Mouse (Mus musculus) lung, embryonic 16.5 days (tissue): ENCODE data around the gene Dsp. TPM values are rescaled to one million over a fixed set of nuclear protein-coding genes. Genes with fewer than 3 reads are reported as not detected.

Experiments
- ATAC-seq: fragments of 200-750 bp; cut with Nextera tagmentation; 2 replicates; pipeline ENCODE4 v1.8.0; 2017; ENCODE audit warnings: low read depth, mild to moderate bottlenecking, moderate library complexity
- H3K27ac ChIP-seq: fragments of 300-500 bp; sonication (generic); 2 replicates; pipeline ENCODE4 v1.5.1; 2014; ENCODE audit warnings: mild to moderate bottlenecking, control low read depth, low read length
- H3K27me3 ChIP-seq: fragments of 300-500 bp; sonication (generic); 2 replicates; pipeline ENCODE4 v1.6.1; 2014; ENCODE audit warnings: low read depth, low read length, mixed read lengths; ENCODE audit not compliant: control insufficient read depth, insufficient read depth
- H3K36me3 ChIP-seq: fragments of 300-500 bp; sonication (generic); 2 replicates; pipeline ENCODE4 v1.6.1; 2014; ENCODE audit warnings: low read length; ENCODE audit not compliant: control insufficient read depth, insufficient read depth
- H3K4me1 ChIP-seq: fragments of 300-500 bp; sonication (generic); replicated peaks from 2 replicates; pipeline ENCODE4 v1.6.1; 2014; ENCODE audit warnings: low read length, mixed read lengths; ENCODE audit not compliant: control insufficient read depth, insufficient read depth
- H3K4me2 ChIP-seq: fragments of 300-500 bp; sonication (generic); 2 replicates; pipeline ENCODE4 v1.6.1; 2014; ENCODE audit warnings: low read depth, low read length, control low read depth
- H3K4me3 ChIP-seq: fragments of 300-500 bp; sonication (generic); 2 replicates; pipeline ENCODE4 v1.5.1; 2014; ENCODE audit warnings: mild to moderate bottlenecking, low read length, control low read depth
- H3K9ac ChIP-seq: fragments of 300-500 bp; sonication (generic); 2 replicates; pipeline ENCODE4 v1.6.1; 2014; ENCODE audit warnings: low read length, control low read depth
- H3K9me3 ChIP-seq: fragments of 300-500 bp; sonication (generic); 2 replicates; pipeline ENCODE4 v1.6.1; 2016; ENCODE audit warnings: low read length; ENCODE audit not compliant: control insufficient read depth
- WGBS: fragments of 180-500 bp; shearing (Covaris S2); extraction: QIAGEN DNeasy Blood & Tissue Kit; methylation state at CpG from one replicate; pipeline ENCODE4 v1.1.7; 2014; 5-methylcytosine and 5-hydroxymethylcytosine counted together
- polyA plus RNA-seq: library from polyadenylated mRNA; unstranded; fragments of >200 nt; fragmentation: Nextera tagmentation; extraction: Ambion mirVana; gene quantifications from 2 replicates; pipeline ENCODE4 v1.2.1, GENCODE M21; 2015

Dsp gene
- polyA plus RNA-seq, 1 experiment from 2014 or later: 7.3 TPM

DNA sequence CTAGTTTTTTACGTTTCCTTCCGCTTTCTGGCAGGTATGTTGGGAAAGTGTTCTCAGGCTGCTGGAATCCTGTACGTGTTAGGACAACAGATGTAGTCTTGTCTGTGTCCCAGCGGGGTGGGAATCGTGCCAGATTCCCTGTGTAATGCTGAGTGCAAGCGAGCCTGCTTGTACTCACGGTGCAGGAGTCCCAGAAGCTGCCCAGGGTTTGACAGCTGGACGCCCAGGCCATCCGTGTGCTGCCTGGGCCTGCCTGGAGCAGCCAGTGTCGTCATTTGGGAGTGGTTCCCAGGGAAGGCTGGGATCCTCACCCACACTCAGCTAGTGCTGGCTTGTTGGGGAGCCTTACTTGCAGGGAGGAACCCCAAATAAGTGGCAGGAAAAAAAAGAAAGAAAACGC, 11.6 kb downstream of the Dsp start:
- WGBS: 26% methylated on average over 11 of the region's 11 CpGs
- Histone ChIP-seq H3K9ac (no peak overlapping the region), H3K4me2 (no peak overlapping the region)

DNA sequence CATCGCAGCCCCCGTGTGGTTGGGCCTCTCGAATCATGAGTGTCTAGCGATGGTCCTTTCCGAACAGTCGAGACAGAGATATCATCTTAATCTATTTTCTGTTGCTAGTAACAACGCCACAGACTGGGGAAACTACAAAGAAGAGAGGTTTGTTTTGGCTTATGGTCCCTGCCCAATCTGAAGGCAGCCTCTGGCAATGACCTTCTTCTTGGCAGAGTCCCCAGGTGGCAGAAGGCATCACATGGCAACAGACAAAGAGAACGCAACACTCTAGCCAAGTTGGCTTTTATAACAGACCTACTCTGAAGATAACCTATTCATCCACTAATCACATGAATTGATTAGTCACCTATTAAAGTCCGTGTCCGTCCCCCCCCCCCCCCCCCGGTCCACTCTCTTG, 13.8 kb downstream of the Dsp start:
- H3K36me3 ChIP-seq: no peaks in the 10 kb centered on the region
- H3K27ac ChIP-seq: no peak overlapping the region
- 77% methylated on average over 11 of the region's 11 CpGs for WGBS
- no peak for ATAC-seq
- H3K9ac ChIP-seq: no peak overlapping the region
- no peak overlapping the region for H3K4me3 ChIP-seq
- H3K4me1 ChIP-seq: peaks cover 5% of the 10 kb centered on the region
- H3K4me2 ChIP-seq: no peak overlapping the region
- H3K9me3 ChIP-seq: no peaks in the 10 kb centered on the region
- no peaks in the 10 kb centered on the region for H3K27me3 ChIP-seq

More for the DNA sequence above, 11.6 kb downstream of the Dsp start:
- no peaks in the 10 kb centered on the region for H3K27me3 ChIP-seq
- no peak overlapping the region for H3K4me3 ChIP-seq
- H3K36me3 ChIP-seq: no peaks in the 10 kb centered on the region
- peaks cover 5% of the 10 kb centered on the region for H3K4me1 ChIP-seq
- ATAC-seq: peak; percentile 86
- H3K9me3 ChIP-seq: no peaks in the 10 kb centered on the region
- H3K27ac ChIP-seq: no peak overlapping the region

- WGBS: 89% methylated on average over 3 of the region's 3 CpGs
Observed at GRCm38 (mm10) chr13:38167056-38167455, 16.0 kb downstream of the Dsp start.

DNA sequence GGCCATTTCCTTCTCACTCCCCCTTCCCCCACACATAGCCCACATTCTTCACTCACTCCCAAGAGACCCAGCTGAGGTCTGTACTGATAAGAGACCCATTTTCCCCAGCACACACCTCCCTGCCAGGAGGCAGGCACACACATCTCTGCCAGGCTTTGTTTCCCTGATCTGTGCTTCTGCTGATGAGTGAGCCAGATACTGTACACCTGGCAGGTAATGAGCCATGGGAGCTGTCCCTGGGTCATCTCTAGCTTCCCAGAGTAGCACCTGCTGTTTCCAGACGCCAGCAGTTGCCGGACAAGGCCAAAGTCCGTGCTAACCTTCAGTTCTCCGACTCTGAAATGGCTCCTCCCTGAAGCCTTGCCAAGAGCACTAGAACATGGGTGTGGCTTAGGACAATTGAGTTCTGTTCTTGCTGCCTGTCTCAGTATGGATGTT, 19.6 kb downstream of the Dsp start:
- Histone ChIP-seq H3K27me3 (no peaks in the 10 kb centered on the region), H3K27ac (peak overlapping the region; percentile 91), H3K4me3 (0 out of 2 replicates have a peak overlapping the region, but pooled peaks have one; percentile 7), H3K9me3 (no peaks in the 10 kb centered on the region), H3K9ac (0 out of 2 replicates have a peak overlapping the region, but pooled peaks have one; percentile 36), H3K4me2 (peak overlapping the region; percentile 35), H3K4me1 (no peaks in the 10 kb centered on the region), H3K36me3 (no peaks in the 10 kb centered on the region)
- peak; percentile 95 for ATAC-seq
- 7% methylated on average over 4 of the region's 4 CpGs for WGBS

More at GRCm38 (mm10) chr13:38167056-38167455, 16.0 kb downstream of the Dsp start:
- no peaks in the 10 kb centered on the region for H3K9me3 ChIP-seq
- no peak overlapping the region for H3K4me2 ChIP-seq
- H3K4me1 ChIP-seq: peaks cover 5% of the 10 kb centered on the region
- no peak overlapping the region for H3K9ac ChIP-seq
- no peak overlapping the region for H3K27ac ChIP-seq
- ATAC-seq: no peak
- H3K27me3 ChIP-seq: no peaks in the 10 kb centered on the region
- H3K36me3 ChIP-seq: no peaks in the 10 kb centered on the region
- no peak overlapping the region for H3K4me3 ChIP-seq

GRCm38 (mm10) chr13:38193406-38193805, 42.3 kb downstream of the Dsp start:
- Histone ChIP-seq H3K9me3 (peaks cover 28% of the 10 kb centered on the region), H3K27ac (0 out of 2 replicates have a peak overlapping the region, but pooled peaks have one; percentile 10), H3K27me3 (no peaks in the 10 kb centered on the region), H3K36me3 (peaks cover 38% of the 10 kb centered on the region), H3K4me1 (no peaks in the 10 kb centered on the region), H3K4me2 (no peak overlapping the region), H3K9ac (no peak overlapping the region), H3K4me3 (no peak overlapping the region)
- ATAC-seq: no peak
- WGBS: 55% methylated on average over 10 of the region's 10 CpGs

DNA sequence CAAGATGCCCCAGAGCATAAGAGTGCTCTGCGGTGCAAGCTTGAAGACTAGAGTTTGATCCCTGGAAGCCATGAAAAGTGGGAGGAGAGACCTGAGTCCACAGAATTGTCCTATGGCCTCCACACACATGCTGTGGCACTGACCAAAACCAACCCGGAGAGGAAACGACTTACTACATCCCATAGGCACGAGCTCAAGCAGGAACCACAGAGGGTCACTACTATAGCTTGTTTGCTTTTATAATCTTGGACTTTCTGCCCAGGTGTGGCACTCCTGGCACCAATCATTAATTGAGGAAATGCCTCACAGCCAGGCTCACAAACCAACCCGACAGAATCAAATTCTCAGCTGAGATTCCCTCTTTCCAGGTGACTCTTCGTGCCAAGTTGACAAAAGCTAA, 50.3 kb downstream of the Dsp start:
- Histone ChIP-seq H3K4me1 (peaks cover 6% of the 10 kb centered on the region; the same call in 1 of the 2 replicates), H3K27ac (no peak overlapping the region), H3K9me3 (peaks cover 10% of the 10 kb centered on the region; the same call in 1 of the 2 replicates), H3K36me3 (peaks cover 15% of the 10 kb centered on the region), H3K4me3 (no peak overlapping the region), H3K4me2 (no peak overlapping the region), H3K27me3 (no peaks in the 10 kb centered on the region), H3K9ac (no peak overlapping the region)
- ATAC-seq: no peak
- WGBS: 68% methylated on average over 6 of the region's 6 CpGs

DNA sequence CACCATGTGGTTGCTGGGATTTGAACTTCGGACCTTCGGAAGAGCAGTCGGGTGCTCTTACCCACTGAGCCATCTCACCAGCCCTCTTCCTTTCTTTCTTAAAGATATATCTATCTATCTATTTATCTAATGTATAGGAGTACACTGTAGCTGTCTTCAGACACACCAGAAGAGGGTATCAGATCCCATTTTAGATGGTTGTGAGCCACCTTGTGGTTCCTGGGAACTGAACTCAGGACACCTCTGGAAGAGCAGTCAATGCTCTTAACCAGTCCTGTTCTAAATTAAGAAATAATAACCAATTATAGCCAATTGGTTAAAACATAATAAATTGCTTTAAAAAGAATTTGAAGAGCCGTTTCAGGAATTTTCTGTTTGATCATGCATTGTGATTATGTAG, 53.1 kb downstream of the Dsp start:
- Histone ChIP-seq H3K27me3 (no peaks in the 10 kb centered on the region), H3K4me2 (peak overlapping the region; percentile 76), H3K9me3 (no peaks in the 10 kb centered on the region), H3K4me1 (peaks cover 9% of the 10 kb centered on the region; the same call in 1 of the 2 replicates), H3K9ac (no peak overlapping the region), H3K27ac (no peak overlapping the region), H3K4me3 (peak overlapping the region; percentile 97), H3K36me3 (no peaks in the 10 kb centered on the region)
- ATAC-seq: no peak
- WGBS: 67% methylated on average over 4 of the region's 4 CpGs

DNA sequence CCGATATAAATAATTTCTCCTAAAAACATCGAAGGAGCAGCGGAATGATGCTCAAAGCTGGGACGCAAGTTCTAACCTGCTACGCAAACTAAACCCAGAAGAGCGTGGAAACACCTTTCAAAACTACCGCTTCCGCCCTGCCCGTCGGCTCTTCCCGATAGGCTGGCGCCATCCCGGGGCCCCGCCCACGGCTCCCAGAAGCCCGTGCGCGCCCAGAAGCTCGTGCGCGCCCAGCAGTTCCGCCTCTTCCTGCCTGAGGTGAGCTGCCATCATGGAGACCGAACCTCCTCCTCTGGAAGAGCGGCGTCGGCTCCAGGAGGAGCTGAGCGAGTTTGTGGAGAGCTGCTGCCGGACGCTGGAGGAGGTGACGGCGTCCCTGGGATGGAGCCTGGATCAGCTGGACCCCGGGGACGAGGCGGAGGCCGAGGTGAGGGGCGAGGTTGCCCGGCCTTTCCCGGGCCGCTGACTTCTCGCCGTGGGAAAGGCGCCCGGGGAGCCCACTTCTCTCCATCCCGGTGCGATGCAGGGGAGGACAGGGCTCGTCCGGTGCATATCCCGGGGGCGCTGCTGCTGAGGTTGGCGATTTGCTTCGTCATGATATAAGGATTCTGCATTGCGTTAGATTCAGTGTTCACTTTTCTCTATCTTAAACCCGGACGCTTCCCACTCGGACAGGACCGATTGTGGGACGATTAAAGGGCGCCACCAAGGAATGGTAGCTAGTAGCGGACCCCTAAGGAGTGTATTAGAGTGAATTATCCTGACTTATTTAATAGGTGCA, 53.8 kb downstream of the Dsp start, which contains the start of gene Snrnp48:
Gene Snrnp48 (plus strand): TSS at position 237 of the 781 bp plus-strand sequence.
- peak within 1 kb of the TSS; percentile 97 for H3K4me3 ChIP-seq
- peak within 1 kb of the TSS; percentile 76 for H3K4me2 ChIP-seq
- under 1% methylated on average over 59 of the region's 59 CpGs for WGBS
- H3K27ac ChIP-seq: peak within 1 kb of the TSS; percentile 88
- peak; percentile 99 for ATAC-seq
- peaks cover 9% of the 10 kb centered on the region; the same call in 1 of the 2 replicates for H3K4me1 ChIP-seq
- H3K9me3 ChIP-seq: no peaks in the 10 kb centered on the region
- H3K9ac ChIP-seq: peak within 1 kb of the TSS; percentile 93
- no peaks in the 10 kb centered on the region for H3K36me3 ChIP-seq
- H3K27me3 ChIP-seq: no peaks in the 10 kb centered on the region

DNA sequence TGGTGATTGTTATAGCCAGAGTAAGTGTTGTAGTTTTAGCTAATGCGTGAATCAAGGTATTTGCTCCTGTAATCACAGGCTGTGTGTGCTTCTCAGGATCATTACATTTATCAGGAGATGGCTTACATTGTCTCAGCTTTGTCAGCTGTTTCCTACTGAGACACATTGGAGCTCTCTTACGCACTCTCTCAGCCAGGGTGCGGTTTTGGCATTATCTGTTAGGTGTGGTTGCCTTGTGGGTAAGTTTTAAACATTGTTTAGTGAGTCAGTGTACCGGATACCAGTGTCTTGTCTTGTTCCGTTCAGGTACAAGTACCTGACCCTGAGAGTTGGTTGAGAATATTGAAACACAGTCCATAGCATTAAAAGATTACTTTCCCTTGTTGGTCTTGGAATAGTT, 60.0 kb downstream of the Dsp start:
- Histone ChIP-seq H3K4me3 (no peak overlapping the region), H3K27ac (no peak overlapping the region), H3K4me1 (peaks cover 4% of the 10 kb centered on the region; the same call in 1 of the 2 replicates), H3K36me3 (peaks cover 28% of the 10 kb centered on the region), H3K9ac (no peak overlapping the region), H3K9me3 (no peaks in the 10 kb centered on the region), H3K4me2 (no peak overlapping the region), H3K27me3 (no peaks in the 10 kb centered on the region)
- ATAC-seq: no peak
- WGBS: 93% methylated on average over 5 of the region's 5 CpGs
